Mouse (Mus musculus) small intestine, adult 2 months (tissue): Measurements from ENCODE around the gene Cep152. TPM values are rescaled to one million over a fixed set of nuclear protein-coding genes. Genes with fewer than 3 reads are reported as not detected.

ENCODE experiments used
- H3K27ac ChIP-seq: fragments of 200-500 bp; 2 replicates; pipeline ENCODE4 v1.5.1; 2012; ENCODE audit warnings: low read depth, low read length, control low read depth, inconsistent platforms; ENCODE audit not compliant: insufficient read depth
- H3K27me3 ChIP-seq: fragments of 200-500 bp; 2 replicates; pipeline ENCODE4 v1.6.1; 2012; ENCODE audit warnings: mild to moderate bottlenecking, moderate library complexity, low read length, inconsistent platforms; ENCODE audit not compliant: control insufficient read depth, insufficient read depth
- H3K36me3 ChIP-seq: fragments of 200-500 bp; 2 replicates; pipeline ENCODE4 v1.6.1; 2012; ENCODE audit warnings: mild to moderate bottlenecking, low read length, control low read depth, inconsistent platforms; ENCODE audit not compliant: control insufficient read depth, insufficient read depth
- H3K4me1 ChIP-seq: fragments of 200-500 bp; 2 replicates; pipeline ENCODE4 v1.6.1; 2012; ENCODE audit warnings: low read length, inconsistent platforms, mixed read lengths; ENCODE audit not compliant: control insufficient read depth, insufficient read depth, insufficient read length
- H3K4me3 ChIP-seq: fragments of 200-500 bp; 2 replicates; pipeline ENCODE4 v1.5.1; 2012; ENCODE audit warnings: low read depth, mild to moderate bottlenecking, control low read depth, inconsistent platforms, low read length, moderate library complexity
- CTCF ChIP-seq: fragments of 200-500 bp; IDR thresholded peaks from 2 replicates; pipeline ENCODE4 v1.5.1; 2012; ENCODE audit warnings: low read depth, mild to moderate bottlenecking, control low read depth, inconsistent platforms, low read length, moderate library complexity, mixed read lengths; ENCODE audit not compliant: insufficient replicate concordance, insufficient read length; ENCODE audit errors: extremely low read depth
- POLR2A ChIP-seq: fragments of 200-500 bp; IDR thresholded peaks from 2 replicates; pipeline ENCODE4 v1.6.1; 2012; ENCODE audit warnings: low read depth, mild to moderate bottlenecking, control low read depth, inconsistent platforms, low read length, moderate library complexity
- WGBS: fragments of 180-500 bp; shearing (Covaris S2); methylation state at CpG from one replicate; pipeline ENCODE4 v1.1.7; 2018; 5-methylcytosine and 5-hydroxymethylcytosine counted together
- polyA plus RNA-seq: library from polyadenylated mRNA; depleted of rRNA; stranded (reverse); fragments of >200 nt; gene quantifications from 2 replicates; pipeline ENCODE4 v1.2.3, GENCODE M21; 2012

The Cep152 gene
- polyA plus RNA-seq, 1 experiment: 0.82 TPM

DNA sequence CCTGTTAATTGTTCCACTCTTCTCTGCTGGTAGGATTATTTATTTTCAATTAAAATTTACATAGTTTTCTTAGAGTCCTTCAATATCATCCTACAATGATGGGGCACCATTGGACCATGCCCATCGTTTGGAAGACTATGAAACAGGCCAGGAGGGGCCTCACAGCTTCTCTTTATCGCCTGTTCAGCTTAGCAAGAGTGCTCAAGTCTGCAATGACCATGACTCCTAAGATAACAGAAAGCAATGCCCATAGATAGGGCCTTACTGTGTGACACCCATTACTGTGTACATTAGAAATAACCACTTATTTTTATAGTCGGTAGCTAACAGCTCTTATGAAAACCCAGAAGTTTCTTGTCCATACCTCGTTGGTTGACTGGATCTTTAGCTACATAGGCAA is 41.0 kb upstream of the Cep152 start:
- Histone ChIP-seq H3K4me3 (no peak overlapping the region), H3K4me1 (no peaks in the 10 kb centered on the region), H3K27me3 (no peaks in the 10 kb centered on the region), H3K36me3 (no peaks in the 10 kb centered on the region), H3K27ac (no peak overlapping the region)
- TF ChIP-seq POLR2A (no peak), CTCF (no peak)
- 71% methylated on average over 4 of the region's 4 CpGs for WGBS

DNA sequence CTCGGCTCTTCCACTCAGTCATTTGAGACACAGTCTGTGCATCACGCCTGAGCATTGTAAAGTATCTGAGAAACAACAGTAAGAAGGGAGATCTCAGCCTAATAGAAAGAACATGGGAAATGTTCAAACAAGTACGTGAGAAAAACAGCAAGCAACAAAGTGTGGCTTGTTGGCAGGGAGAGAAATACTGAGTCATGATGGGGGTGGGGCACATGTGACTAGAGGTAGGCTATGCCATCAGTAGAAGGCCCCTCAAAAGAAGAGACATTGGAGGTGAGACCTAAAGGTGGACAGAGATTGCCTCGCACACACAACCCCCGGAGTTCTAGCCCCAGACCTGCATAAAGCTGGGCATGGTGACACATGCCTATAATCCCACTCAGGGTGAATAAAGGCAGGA is 40.3 kb upstream of the Cep152 start:
- TF ChIP-seq POLR2A (no peak), CTCF (no peak)
- H3K4me1 ChIP-seq: no peaks in the 10 kb centered on the region
- no peaks in the 10 kb centered on the region for H3K27me3 ChIP-seq
- 89% methylated on average over 5 of the region's 5 CpGs for WGBS
- no peaks in the 10 kb centered on the region for H3K36me3 ChIP-seq
- no peak overlapping the region for H3K27ac ChIP-seq
- no peak overlapping the region for H3K4me3 ChIP-seq

DNA sequence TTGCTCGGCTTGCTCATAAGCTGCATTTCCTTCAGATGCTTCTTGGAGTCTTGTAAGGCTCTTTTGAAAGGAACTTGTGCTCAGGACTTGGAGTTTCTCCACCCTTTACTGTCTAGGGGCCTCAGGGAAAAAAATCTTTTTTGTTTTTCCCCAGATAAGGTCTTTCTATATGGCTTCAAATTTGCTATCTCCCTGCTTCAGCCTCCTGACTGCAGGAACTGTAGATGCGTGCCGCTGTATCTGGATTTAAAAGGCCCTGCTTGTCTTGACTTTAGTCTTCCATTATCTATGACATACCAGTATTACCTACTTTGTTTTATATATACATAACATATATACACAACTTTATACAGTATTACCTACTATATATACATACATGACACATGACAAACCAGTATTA is 37.6 kb upstream of the Cep152 start:
- WGBS: 86% methylated on average over 3 of the region's 3 CpGs
- Histone ChIP-seq H3K4me3 (no peak overlapping the region), H3K36me3 (no peaks in the 10 kb centered on the region), H3K27me3 (no peaks in the 10 kb centered on the region), H3K27ac (no peak overlapping the region), H3K4me1 (no peaks in the 10 kb centered on the region)
- TF ChIP-seq POLR2A (no peak), CTCF (no peak)

DNA sequence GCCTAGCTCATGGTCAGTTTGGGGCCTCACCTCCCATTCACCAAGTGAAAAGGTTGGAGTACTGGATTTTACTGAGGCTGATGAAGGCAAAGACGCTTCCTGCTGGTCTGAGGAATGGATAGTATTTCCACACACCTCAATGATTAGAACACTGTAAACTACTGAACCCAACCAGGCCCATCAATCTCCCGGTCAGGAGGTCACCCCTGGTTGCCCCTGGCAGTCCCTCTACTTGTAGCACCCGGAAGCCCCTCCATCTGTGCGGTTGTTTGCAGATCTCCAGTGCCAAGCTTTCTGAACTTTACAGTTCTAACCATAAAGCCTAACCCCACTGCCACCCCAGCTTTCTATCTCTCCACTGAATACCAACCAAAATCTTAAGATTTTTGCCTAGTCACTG is 36.2 kb upstream of the Cep152 start:
- 75% methylated on average over 4 of the region's 4 CpGs for WGBS
- H3K36me3 ChIP-seq: no peaks in the 10 kb centered on the region
- H3K27ac ChIP-seq: no peak overlapping the region
- no peaks in the 10 kb centered on the region for H3K27me3 ChIP-seq
- no peak overlapping the region for H3K4me3 ChIP-seq
- H3K4me1 ChIP-seq: no peaks in the 10 kb centered on the region
- TF ChIP-seq CTCF: no peak

DNA sequence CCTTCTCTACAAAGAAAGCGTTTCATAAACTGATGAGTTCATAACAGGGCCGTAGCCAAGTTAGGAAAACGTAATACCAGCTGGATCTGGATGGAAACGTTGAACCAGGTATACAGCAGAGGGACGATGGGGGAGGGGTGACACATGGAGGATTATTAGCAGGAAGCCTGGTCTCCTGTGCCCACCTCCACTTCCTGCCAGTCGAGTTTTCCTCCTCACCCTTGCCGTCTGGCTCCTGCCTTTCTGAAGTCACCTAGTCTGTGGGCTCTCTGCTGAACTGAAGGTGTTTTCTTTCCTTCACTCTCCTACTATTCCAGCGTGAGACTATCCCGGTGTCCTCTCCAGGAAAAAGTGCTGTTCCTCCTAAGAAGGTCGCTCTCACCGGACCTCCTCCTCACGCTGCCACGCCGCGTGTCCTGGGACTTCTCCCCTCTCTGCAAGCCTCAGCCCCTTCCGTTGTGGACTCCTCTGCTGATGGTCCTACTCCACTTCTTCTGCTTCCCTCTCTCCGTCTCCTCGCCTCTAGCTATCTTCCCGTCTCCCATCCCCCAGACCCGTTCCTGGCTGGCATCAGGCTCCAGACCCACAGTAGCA is 35.7 kb upstream of the Cep152 start:
- WGBS: 49% methylated on average over 20 of the region's 20 CpGs
- TF ChIP-seq CTCF (no peak), POLR2A (no peak)
- no peak overlapping the region for H3K4me3 ChIP-seq

DNA sequence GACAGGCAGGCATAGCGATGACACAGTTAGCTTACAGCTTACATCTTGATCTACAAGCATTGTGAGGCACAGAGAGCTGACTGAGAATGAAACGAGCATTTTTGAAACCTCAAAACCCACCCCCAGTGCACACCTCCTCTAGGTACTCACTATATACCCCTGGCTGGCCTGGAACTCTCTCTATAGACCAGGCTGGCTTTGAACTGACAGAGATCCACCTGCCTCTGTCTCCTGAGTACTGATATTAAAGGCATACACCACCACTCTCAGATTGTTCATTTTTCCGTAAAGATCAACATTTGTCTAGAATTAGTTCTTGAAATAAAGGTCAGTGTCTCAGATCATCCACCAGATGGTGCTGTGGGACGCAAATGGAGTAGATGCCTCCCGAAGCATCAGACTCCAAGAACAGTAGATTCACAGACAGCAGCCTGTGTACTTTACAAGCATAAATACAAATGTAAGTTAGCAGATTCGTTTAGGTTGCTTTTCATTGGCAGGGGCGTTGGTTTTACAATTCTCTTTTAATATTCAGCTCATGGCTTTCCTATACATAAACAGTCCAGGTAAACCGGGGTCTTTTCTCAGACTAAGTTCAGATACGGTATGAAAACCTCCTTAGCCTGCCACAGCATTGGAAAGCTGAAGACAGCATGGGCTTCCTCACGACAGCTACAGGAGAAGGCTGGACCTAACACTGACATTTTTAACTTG is 35.1 kb upstream of the Cep152 start:
- 11% methylated on average over 10 of the region's 10 CpGs for WGBS
- no peaks in the 10 kb centered on the region for H3K4me1 ChIP-seq
- no peak overlapping the region for H3K4me3 ChIP-seq
- H3K36me3 ChIP-seq: no peaks in the 10 kb centered on the region
- TF ChIP-seq POLR2A (no peak), CTCF (no peak)
- H3K27me3 ChIP-seq: no peaks in the 10 kb centered on the region
- H3K27ac ChIP-seq: no peak overlapping the region

More for the DNA sequence above, 35.7 kb upstream of the Cep152 start:
- Histone ChIP-seq H3K36me3 (no peaks in the 10 kb centered on the region), H3K4me1 (no peaks in the 10 kb centered on the region), H3K27me3 (no peaks in the 10 kb centered on the region), H3K27ac (no peak overlapping the region)

DNA sequence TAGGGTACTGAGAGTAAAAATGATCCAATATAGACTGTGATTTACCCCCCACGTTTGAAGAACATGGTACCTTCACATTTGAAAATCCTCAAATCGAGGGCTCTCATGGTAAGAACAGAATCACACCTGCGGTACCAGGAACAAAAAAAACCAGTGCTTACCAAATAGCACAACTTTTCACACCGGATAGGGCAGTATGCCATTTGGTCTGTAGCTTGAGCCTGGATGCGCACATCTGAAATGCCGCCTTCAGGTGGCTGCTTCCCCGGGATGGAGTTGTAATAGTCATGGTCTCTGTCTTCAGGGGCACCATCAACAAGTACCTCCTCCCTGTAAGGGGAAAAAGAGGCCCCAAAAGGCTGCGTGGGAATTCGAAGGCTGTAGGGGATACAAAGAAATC is 30.5 kb upstream of the Cep152 start:
- no peak overlapping the region for H3K4me3 ChIP-seq
- no peaks in the 10 kb centered on the region for H3K27me3 ChIP-seq
- H3K36me3 ChIP-seq: no peaks in the 10 kb centered on the region
- TF ChIP-seq POLR2A (no peak), CTCF (no peak)
- no peak overlapping the region for H3K27ac ChIP-seq
- 86% methylated on average over 9 of the region's 9 CpGs for WGBS
- H3K4me1 ChIP-seq: 0 out of 2 replicates have a peak, but pooled peaks cover 2% of the 10 kb centered on the region

DNA sequence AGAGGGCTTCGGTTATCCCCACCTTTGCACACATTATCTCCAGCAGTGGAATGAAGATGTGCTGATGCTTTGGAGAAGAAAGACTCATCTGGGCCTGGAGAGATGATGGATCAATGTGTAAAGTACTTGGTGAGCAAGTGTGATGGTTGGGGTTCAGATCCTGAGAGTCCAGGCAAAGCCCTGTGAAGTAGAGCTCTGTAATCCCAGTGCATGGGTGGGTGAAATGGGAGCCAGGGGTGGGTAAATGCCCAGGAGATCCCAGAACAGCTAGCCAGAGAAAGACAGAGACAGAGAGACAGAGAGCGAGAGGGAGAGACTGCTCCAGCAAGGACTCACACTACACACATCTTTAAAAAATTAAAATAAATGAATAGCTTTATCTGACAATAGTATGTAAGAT is 28.4 kb upstream of the Cep152 start:
- TF ChIP-seq CTCF (no peak), POLR2A (no peak)
- Histone ChIP-seq H3K27me3 (no peaks in the 10 kb centered on the region), H3K4me3 (no peak overlapping the region), H3K36me3 (no peaks in the 10 kb centered on the region), H3K27ac (no peak overlapping the region), H3K4me1 (0 out of 2 replicates have a peak, but pooled peaks cover 2% of the 10 kb centered on the region)
- 87% methylated on average over 2 of the region's 2 CpGs for WGBS
